Mouse (Mus musculus) brown adipose tissue, adult 24 weeks (tissue): ENCODE measurements around the gene Hist1h2bc. TPM values are rescaled to one million over a fixed set of nuclear protein-coding genes. Genes with fewer than 3 reads are reported as not detected.
"Not testable (repeated sequence)": the region's sequence is repeated elsewhere in the genome, so short reads cannot be mapped to it uniquely, and the experiment has no call there.

Experiments
- H3K27ac ChIP-seq: fragments of 200-500 bp; replicated peaks from 2 replicates; pipeline ENCODE4 v1.5.1; 2012; ENCODE audit warnings: low read depth, mild to moderate bottlenecking, low read length
- H3K4me1 ChIP-seq: fragments of 200-500 bp; 2 replicates; pipeline ENCODE4 v1.6.1; 2012; ENCODE audit warnings: low read length, mixed read lengths; ENCODE audit not compliant: control insufficient read depth, insufficient read depth, insufficient read length
- H3K4me3 ChIP-seq: fragments of 200-500 bp; 2 replicates; pipeline ENCODE4 v1.5.1; 2012; ENCODE audit warnings: low read depth, mild to moderate bottlenecking, low read length, moderate library complexity; ENCODE audit not compliant: insufficient read depth
- polyA plus RNA-seq: library from polyadenylated mRNA; stranded (reverse); fragments of >200 nt; gene quantifications from 2 replicates; pipeline ENCODE4 v1.2.4, GENCODE M21; 2012; ENCODE audit not compliant: missing spikeins, insufficient read depth, insufficient read length

The Hist1h2bc gene
- polyA plus RNA-seq, 1 experiment = 190 TPM

DNA sequence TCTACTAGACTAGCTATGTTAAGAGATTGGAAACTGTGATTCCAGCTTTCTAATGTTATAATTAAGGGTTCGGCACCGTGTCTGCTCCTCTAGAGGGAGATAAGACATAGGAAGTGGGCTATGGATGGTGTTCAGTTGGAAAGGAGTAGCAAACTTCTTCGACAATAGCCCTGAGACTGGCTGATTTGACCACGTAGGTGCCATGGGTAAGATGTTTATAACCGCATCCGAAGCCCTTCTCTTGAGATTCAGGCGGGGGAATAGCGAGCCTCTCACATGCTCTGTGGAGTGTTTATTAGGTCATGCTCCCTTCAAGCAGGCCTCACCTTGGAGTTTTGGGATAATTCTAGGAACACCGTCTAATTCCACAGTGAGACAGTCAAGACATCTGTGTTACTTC lies 11.0 kb downstream of the Hist1h2bc start:
- Histone ChIP-seq H3K27ac (no peak overlapping the region), H3K4me3 (no peak overlapping the region)

DNA sequence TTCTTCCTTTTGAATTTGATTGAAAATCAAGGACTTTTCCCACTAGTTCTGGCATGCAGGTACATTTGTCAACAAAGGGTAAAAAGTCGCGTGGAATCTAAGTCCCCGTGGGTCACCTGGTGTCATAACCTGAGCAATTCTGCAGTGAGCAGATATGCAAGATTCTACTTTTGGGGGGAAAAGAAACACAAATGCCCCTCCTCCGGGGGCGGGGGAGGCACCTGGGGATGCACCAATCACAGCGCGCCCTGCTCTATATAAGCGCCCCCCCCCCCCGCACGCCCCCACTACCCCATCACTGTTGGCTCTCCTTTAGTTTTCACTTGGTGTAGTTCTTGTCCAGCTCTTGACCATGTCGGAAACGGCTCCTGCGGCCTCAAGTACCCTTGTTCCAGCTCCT lies 11.5 kb downstream of the Hist1h2bc start, which contains the start of gene Hist1h1t:
Hist1h1t (plus strand) TSS at position 301 of the 400 bp plus-strand sequence.
- H3K27ac ChIP-seq = no peak within 1 kb of the TSS; the same call in 1 of the 2 replicates
- H3K4me1 ChIP-seq = no peaks in the 10 kb centered on the region; the same call in 1 of the 2 replicates
- H3K4me3 ChIP-seq = peak within 1 kb of the TSS; percentile 1; the same call in 1 of the 2 replicates

More for the DNA sequence above, 11.0 kb downstream of the Hist1h2bc start:
- no peaks in the 10 kb centered on the region; the same call in 1 of the 2 replicates for H3K4me1 ChIP-seq

DNA sequence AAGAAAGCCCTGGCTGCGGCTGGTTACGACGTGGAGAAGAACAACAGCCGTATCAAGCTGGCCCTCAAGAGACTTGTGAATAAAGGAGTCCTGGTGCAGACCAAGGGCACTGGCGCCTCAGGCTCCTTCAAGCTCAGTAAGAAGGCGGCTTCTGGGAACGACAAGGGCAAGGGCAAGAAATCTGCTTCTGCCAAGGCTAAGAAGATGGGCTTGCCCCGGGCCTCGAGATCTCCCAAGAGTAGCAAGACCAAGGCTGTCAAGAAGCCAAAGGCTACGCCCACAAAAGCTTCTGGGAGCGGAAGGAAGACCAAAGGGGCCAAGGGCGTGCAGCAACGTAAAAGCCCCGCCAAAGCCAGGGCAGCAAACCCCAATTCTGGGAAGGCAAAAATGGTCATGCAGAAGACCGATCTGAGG lies 12.1 kb downstream of the Hist1h2bc start:
- Histone ChIP-seq H3K4me3 (peak overlapping the region; percentile 1; the same call in 1 of the 2 replicates), H3K27ac (no peak overlapping the region; the same call in 1 of the 2 replicates), H3K4me1 (no peaks in the 10 kb centered on the region)

DNA sequence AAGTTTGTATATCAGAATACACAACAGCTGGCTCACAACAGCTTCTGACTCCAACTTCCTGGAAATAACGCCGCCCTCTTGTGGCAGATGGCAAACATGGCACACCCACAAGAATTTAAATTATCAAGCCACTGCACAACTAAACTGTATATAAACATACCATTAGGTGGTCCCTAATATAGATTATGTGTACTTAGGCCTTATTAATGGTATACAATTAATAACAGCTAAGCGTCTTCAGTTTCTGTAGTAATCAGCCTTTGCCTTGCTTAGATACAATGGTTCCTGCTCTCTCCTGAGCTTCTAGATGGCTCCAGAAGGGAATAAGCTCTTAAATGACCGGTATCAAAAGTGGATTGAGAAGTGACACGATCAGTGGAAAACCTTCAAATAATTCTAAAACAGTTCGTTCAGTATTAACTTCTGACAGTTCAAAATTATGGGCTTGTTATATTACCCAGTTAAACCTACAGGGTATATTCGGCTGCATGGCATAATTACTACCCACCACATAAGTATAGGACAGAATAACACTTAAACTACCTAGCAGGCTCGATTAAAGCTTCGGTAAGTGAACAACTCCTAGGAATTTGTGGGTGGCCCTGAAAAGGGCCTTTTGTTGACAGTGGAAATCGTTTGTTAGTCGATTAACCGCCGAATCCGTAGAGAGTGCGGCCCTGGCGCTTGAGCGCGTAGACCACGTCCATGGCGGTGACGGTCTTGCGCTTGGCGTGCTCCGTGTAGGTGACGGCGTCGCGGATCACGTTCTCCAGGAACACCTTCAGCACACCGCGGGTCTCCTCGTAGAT lies 13.7 kb downstream of the Hist1h2bc start:
- H3K4me3 ChIP-seq = peak overlapping the region; percentile 50
- no peaks in the 10 kb centered on the region for H3K4me1 ChIP-seq
- peak overlapping the region; percentile 16; the same call in 1 of the 2 replicates for H3K27ac ChIP-seq

DNA sequence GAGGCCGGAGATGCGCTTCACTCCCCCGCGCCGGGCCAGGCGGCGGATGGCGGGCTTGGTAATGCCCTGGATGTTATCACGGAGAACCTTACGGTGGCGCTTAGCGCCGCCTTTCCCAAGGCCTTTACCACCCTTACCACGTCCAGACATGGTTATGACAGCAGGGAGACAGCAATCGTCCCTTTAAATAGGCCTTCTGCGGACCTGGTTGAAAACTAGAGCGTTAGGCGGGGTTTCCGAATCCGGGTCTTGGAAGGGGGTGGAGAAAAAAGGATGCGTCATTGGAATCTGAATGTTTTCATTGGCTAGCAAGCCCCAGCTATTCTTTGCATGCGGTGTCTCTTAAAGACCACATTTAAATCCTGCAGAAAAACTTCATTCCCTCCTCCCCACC lies 14.3 kb downstream of the Hist1h2bc start, which contains the start of gene Hist1h4c:
Hist1h4c (minus strand) TSS at position 155 of the 394 bp plus-strand sequence.
- Histone ChIP-seq H3K4me1 (no peaks in the 10 kb centered on the region), H3K4me3 (peak within 1 kb of the TSS; percentile 50), H3K27ac (peak within 1 kb of the TSS; percentile 16; the same call in 1 of the 2 replicates)

DNA sequence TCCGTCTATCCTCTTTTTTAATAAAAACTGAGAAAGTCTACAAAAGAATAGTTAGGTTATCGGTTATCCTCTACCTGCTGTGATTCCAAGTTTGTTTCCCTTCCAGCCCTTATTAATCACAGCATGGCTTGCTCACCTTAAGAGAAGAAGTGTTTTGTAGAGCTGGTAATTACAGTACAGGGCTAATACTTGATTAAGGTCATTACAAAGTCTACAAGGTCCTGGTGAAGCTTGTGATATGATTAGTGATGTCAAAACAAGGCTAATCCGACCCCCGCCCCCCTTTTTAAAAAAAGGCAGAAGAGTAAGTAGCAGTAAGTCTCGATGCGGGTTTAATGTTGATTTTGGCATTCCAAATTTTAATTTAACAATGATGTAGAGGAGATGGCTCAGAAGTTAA lies 15.0 kb downstream of the Hist1h2bc start:
- no peak overlapping the region for H3K4me3 ChIP-seq
- no peaks in the 10 kb centered on the region for H3K4me1 ChIP-seq
- no peak overlapping the region for H3K27ac ChIP-seq

DNA sequence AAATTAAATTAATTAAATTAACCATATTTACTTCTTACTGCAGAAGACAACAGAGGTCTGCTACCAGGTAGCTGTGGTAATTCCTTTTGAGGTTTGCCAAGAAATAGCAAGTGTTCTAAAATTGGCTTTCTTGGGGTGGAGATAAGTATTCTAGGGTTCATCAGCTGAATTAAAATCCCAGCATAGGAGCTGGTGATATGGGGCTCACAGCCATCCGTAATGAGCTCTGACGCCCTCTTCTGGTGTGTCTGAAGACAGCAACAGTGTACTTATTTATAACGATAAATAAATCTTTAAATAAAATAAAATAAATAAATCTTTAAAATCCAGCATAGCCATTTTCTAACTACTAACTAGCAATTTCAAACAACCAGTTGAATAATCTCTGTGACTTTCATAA lies 15.8 kb downstream of the Hist1h2bc start:
- no peak overlapping the region for H3K27ac ChIP-seq
- no peak overlapping the region for H3K4me3 ChIP-seq
- no peaks in the 10 kb centered on the region for H3K4me1 ChIP-seq

DNA sequence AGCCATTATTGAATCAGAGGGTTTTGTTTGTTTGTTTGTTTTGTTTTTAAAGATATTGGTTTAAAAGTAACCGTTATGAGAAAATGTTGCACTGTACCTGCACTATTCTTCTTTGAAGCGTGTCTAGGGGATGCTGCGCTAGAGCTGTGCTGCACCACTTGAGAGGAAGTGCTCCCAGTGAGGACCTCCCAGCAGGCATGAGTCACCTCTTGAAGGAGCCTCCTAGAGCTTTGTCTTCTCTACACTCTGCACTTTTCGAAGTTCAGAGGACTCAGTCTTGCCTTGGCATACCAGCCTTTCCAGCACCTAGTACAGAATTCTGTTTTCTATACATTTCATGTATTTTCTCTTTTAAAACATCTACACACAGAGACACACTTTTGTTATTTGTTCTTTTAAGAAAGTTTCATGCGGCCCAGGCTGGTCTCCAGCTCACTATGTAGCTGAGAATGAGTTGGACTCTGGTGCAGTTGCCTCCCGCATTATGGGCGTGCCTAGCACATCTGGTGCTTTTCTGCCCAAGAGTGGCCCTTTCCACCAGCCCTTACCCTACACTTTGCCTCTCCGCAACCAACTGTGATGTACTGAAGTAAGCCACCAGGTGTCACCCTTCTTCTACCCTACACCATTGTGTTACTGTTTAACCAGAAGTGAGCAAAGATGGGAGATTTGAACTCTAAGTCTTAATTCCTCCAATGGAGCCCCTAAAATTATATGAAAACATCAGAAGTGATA lies 17.0 kb downstream of the Hist1h2bc start:
- no peak overlapping the region for H3K27ac ChIP-seq

DNA sequence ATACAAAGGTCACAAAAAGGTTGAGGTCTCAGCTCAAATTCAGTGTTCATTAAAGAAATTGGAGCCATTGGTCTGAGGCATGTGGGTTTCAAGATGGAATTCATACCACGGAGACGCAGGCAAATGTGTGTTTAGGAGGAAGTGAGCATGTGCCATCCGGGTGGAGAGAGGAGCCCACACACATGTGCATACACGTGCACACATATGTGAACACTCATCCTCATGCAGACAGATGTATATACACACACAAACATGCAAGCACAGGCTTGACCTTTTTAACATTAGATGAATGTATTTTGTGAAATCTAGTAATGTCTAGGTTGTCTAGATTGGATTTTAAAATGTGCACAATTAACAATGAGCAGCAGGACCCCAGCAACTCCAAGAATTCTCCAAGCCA lies 18.2 kb downstream of the Hist1h2bc start:
- Histone ChIP-seq H3K4me3 (no peak overlapping the region), H3K4me1 (0 out of 2 replicates have a peak, but pooled peaks cover 2% of the 10 kb centered on the region), H3K27ac (0 out of 2 replicates have a peak overlapping the region, but pooled peaks have one; percentile 25)

More for the DNA sequence above, 17.0 kb downstream of the Hist1h2bc start:
- Histone ChIP-seq H3K4me3 (no peak overlapping the region), H3K4me1 (0 out of 2 replicates have a peak, but pooled peaks cover 2% of the 10 kb centered on the region)

DNA sequence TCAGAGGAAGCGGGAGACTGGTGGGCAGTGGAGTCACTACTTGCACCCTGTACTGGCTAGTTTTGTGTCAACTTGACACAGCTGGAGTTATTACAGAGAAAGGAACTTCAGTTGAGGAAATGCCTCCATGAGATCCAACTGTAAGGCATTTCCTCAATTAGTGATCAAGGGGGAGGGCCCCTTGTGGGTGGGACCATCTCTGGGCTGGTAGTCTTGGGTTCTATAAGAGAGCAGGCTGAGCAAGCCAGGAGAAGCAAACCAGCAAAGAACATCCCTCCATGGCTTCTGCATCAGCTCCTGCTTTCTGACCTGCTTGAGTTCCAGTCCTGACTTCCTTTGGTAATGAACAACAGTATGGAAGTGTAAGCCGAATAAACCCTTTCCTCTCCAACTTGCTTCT lies 18.8 kb downstream of the Hist1h2bc start:
- H3K4me1 ChIP-seq, H3K4me3 ChIP-seq: not testable (repeated sequence)
- 0 out of 2 replicates have a peak overlapping the region, but pooled peaks have one; percentile 25 for H3K27ac ChIP-seq

DNA sequence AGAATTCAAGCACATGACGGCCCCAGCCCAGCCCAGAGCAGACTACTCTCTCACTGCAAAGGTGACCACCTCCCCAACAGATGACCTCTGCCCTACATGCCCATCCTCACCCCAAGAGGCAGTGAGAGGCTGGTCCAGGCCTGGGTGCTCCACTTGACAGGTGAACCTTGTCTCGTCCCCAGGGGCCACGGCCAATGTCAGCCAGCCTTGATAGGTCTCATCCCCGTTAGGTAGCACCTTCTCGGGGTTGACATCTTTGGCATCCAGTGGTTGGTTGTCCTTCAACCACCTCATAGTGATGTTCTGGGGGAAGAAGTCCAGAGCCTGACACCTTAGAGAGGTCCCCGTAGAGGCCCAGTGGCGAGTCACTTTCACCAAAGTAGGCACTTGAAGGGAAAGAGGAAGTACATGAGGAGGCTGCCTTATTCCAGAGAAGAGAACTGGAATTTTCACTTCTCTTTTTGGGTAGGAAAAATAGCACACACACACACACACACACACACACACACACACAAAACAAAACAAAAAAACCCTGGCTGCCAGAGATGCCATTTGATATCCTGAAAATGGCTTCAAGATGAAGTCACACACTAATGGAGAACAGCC lies 21.9 kb downstream of the Hist1h2bc start:
- Histone ChIP-seq H3K27ac (peak overlapping the region; percentile 29; the same call in 1 of the 2 replicates), H3K4me3 (no peak overlapping the region)

DNA sequence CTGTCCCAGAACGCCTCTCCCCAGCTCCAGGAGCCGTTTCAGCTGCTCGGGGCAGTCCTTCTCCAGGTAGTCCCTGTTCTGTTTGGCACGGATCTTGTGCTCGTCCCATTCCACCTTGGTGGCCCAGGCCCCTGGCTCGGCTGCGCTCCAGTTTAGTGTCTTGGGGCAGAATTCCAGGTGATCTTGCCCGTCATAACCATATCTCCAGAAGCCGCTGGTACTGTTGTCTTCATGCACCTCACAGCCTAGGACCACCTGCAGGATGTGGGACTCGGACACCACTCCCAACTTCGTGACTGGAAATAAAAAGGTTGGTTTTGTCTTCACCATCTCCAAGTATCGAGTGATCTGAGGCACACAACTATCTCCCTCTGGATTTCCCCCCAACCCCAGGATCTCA lies 22.8 kb downstream of the Hist1h2bc start:
- peaks cover 7% of the 10 kb centered on the region for H3K4me1 ChIP-seq
- no peak overlapping the region for H3K4me3 ChIP-seq
- H3K27ac ChIP-seq = no peak overlapping the region

More for the DNA sequence above, 21.9 kb downstream of the Hist1h2bc start:
- peaks cover 7% of the 10 kb centered on the region for H3K4me1 ChIP-seq

DNA sequence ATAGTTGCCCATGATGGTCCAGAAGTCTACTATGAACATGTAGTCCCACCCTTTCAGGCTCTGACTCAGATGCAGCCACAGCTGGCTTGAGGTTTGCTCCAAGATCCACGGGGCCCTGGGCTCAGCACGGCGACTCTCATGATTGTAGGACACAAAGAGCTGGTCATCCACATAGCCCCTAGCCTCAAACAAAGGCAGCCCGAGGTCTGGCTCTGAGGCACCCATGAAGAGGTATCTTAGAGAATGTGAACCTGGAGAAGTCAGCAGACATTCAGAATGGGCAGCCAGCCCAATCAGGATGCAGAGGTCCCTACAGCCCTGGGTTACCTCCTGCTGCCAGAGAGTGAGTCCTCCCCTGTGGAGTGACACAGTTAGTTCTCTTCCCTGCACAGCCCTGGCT lies 24.0 kb downstream of the Hist1h2bc start:
- Histone ChIP-seq H3K4me3 (no peak overlapping the region), H3K4me1 (peaks cover 7% of the 10 kb centered on the region), H3K27ac (no peak overlapping the region)

DNA sequence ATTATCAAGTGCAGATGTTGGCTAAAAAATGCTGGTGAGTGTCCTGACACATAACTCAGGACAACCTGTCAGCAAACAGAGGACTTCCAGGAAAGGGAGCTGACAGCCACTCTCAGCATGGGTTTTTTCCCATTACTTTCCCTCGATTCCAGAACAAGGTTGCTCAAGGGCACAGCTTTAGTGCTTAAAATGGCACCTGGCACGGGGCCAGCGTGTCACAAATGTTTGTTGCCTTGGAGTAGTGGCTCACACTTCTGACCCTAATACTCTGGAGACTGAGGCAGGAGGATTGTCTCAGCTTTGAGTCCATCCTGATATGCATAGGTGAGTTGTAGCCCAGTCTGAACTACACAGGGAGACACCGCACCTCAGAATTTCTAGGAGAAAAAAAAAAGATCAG lies 24.7 kb downstream of the Hist1h2bc start:
- H3K27ac ChIP-seq = peak overlapping the region; percentile 43; the same call in 1 of the 2 replicates
- H3K4me3 ChIP-seq = no peak overlapping the region
- peaks cover 7% of the 10 kb centered on the region for H3K4me1 ChIP-seq
